Comparison of ENCODE assay signal across 9 mouse cellular contexts in the genomic region with DNA sequence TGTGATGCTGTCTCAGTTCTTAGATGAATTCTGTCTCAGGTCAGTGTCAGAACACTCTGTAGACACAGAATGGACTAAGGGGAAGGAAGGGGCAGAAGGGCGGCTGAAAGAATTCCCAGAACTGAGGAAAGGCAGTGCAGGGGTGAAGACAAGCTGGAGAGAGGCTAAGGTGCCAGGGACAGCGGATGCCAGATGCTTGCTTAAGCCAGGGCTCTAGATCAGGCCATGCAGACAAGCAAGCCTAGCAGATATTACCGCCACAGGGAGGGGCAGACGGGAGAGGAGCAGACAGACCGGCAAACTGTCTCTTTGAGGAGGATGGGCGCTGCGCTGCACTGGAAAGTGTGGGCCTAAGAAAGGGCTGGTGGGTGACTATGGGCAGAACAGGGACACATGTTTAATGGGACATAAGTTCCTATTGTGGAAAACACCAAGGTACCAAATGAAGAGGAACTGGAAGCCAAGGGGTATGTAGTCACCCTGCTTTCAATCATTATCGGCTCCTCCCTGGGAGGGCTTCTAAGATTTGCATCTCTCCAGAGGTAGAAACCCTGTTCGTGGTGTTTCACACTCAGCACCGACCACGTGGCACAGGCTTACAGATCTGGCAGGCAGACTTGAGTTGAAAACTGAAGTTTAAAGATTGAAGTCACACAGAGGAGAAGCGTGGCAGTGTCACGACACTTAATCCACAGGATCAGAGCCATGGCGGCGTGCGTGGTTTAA. TPM values are rescaled to one million over a fixed set of nuclear protein-coding genes. Genes with fewer than 3 reads are reported as not detected.
DNase-seq lines count a peak whose midpoint lies in the region; ATAC-seq and TF ChIP-seq lines count a peak whose summit lies in the region.
"Had no signal": no experiment of that assay in that cellular context is flagged by ENCODE, and none has a peak within 500 bp of the region (broad histone marks: within the 10 kb centered on the region; RNA-seq: fewer than 3 reads in every experiment).

No protein-coding gene starts in this region.

- no peak for DNase-seq in heart, adult 8-10 months (ENCODE audit: low spot score)
- DNase-seq in R1 (ENCODE audit: low read depth, low spot score): peak; percentile 33
- peak; percentile 40 for DNase-seq in lung, postnatal 14 days
- no peak for DNase-seq in layer of hippocampus, adult 2 months (ENCODE audit: low spot score in 2 of 2)
- DNase-seq in right cerebral cortex, adult 18-20 months: no peak

- peak overlapping the region; percentile 4; the same call in 1 of the 2 replicates for H3K4me2 ChIP-seq in heart, embryonic 12.5 days
- no peak overlapping the region for H3K4me2 ChIP-seq in hindbrain, embryonic 16.5 days (ENCODE audit: low read length)

- peak overlapping the region; percentile 34; the same call in 1 of the 2 replicates for H3K27ac ChIP-seq in heart, embryonic 12.5 days (ENCODE audit: poor library complexity, severe bottlenecking)
- no peak overlapping the region for H3K27ac ChIP-seq in layer of hippocampus, adult 2 months
- no peak overlapping the region for H3K27ac ChIP-seq in hindbrain, embryonic 16.5 days (ENCODE audit: low read depth, low read length)

- ATAC-seq in heart, embryonic 12.5 days (ENCODE audit: insufficient number of reproducible peaks, low FRiP score): no peak
- peak; percentile 29 for ATAC-seq in inflammation-experienced regulatory T-cells, adult 6 months
- no peak for ATAC-seq in hindbrain, embryonic 16.5 days
- ATAC-seq: midbrain, embryonic 16.5 days had no signal

- no peaks in the 10 kb centered on the region for H3K27me3 ChIP-seq in heart, embryonic 12.5 days (replicated peaks)
- H3K27me3 ChIP-seq in hindbrain, embryonic 16.5 days (replicated peaks; ENCODE audit: control insufficient read depth, insufficient read depth, low read length): no peaks in the 10 kb centered on the region

- 57% methylated on average over 16 of the region's 16 CpGs for WGBS in heart, embryonic 12.5 days
- 82% methylated on average over 16 of the region's 16 CpGs for WGBS in hindbrain, embryonic 16.5 days

- H3K36me3 ChIP-seq in heart, embryonic 12.5 days: 0 out of 2 replicates have a peak, but pooled peaks cover 3% of the 10 kb centered on the region
- H3K36me3 ChIP-seq in hindbrain, embryonic 16.5 days (ENCODE audit: control insufficient read depth, insufficient read depth, low read length): no peaks in the 10 kb centered on the region

- no peak for TF ChIP-seq CTCF in layer of hippocampus, adult 2 months (conservative IDR thresholded peaks at IDR 0.05)

- peaks cover 63% of the 10 kb centered on the region for H3K4me1 ChIP-seq in heart, embryonic 12.5 days (replicated peaks)
- H3K4me1 ChIP-seq in hindbrain, embryonic 16.5 days (ENCODE audit: control insufficient read depth, insufficient read depth, low read depth, low read length): peaks cover 6% of the 10 kb centered on the region

- peak overlapping the region; percentile 11; the same call in 1 of the 2 replicates for H3K9ac ChIP-seq in heart, embryonic 12.5 days
- H3K9ac ChIP-seq in hindbrain, embryonic 16.5 days (ENCODE audit: low read depth, low read length): no peak overlapping the region

- H3K9me3 ChIP-seq in heart, embryonic 12.5 days (replicated peaks): no peaks in the 10 kb centered on the region
- H3K9me3 ChIP-seq in hindbrain, embryonic 16.5 days (ENCODE audit: control insufficient read depth, low read length): no peaks in the 10 kb centered on the region

- H3K4me3 ChIP-seq in heart, embryonic 12.5 days: no peak overlapping the region
- no peak overlapping the region for H3K4me3 ChIP-seq in layer of hippocampus, adult 2 months
- H3K4me3 ChIP-seq in hindbrain, embryonic 16.5 days (ENCODE audit: low read length): no peak overlapping the region

RNA-seq across cellular contexts. Expression of gene Lnx2, which starts 5.4 kb away (rescaled TPM):
- 14.0 and 14.3 TPM in 2 replicates for polyA plus RNA-seq in heart, embryonic 12.5 days (2016; fragmentation: Nextera tagmentation; extraction: Ambion mirVana)
- total RNA-seq in heart, adult 8-10 months (2022): 10 to 100 TPM in 2 of 4 experiments, 1 to 10 TPM in 2; 7.4 to 11.5 (median 9.4) TPM
- polyA plus RNA-seq in inflammation-experienced regulatory T-cells, adult 6 months (2017; shearing (Covaris generic)): 10 to 100 TPM; 21.4 to 30.5 (median 28.0) TPM
- total RNA-seq in layer of hippocampus, adult 2 months (2021): 1 to 10 TPM; 5.5 to 6.6 TPM
- polyA plus RNA-seq in hindbrain, embryonic 16.5 days (2015; fragmentation: Nextera tagmentation; extraction: Ambion mirVana): 4.5 and 6.2 TPM in 2 replicates

RNA-seq across cellular contexts. Expression of gene Polr1d, which starts 5.9 kb away (rescaled TPM):
- polyA plus RNA-seq in heart, embryonic 12.5 days (2016; fragmentation: Nextera tagmentation; extraction: Ambion mirVana): 91.3 and 94.0 TPM in 2 replicates
- total RNA-seq in heart, adult 8-10 months (2022): 10 to 100 TPM; 66.0 to 75.4 (median 70.5) TPM
- 100 to 1,000 TPM; 137 to 194 (median 168) TPM for polyA plus RNA-seq in inflammation-experienced regulatory T-cells, adult 6 months (2017; shearing (Covaris generic))
- 10 to 100 TPM; 63.1 to 69.7 TPM for total RNA-seq in layer of hippocampus, adult 2 months (2021)
- 96.0 and 105 TPM in 2 replicates for polyA plus RNA-seq in hindbrain, embryonic 16.5 days (2015; fragmentation: Nextera tagmentation; extraction: Ambion mirVana)

Comparison
In these comparisons a context has a peak if more than half of its experiments do, and no peak if none do; other contexts are left out.
1. DNase-seq: peak in R1 (single experiment) and lung, postnatal 14 days (single experiment); none in heart, adult 8-10 months (single experiment), layer of hippocampus, adult 2 months (0 of 2) and right cerebral cortex, adult 18-20 months (single experiment).